Mouse (Mus musculus) brain, embryonic 14.5 days (tissue): ENCODE results near the gene Plrg1.
A peak's percentile ranks its signal among the peaks of the same experiment; 100 is the strongest.

Experiments used
- CTCF ChIP-seq: fragments of 200-500 bp; IDR thresholded peaks from 2 replicates; pipeline ENCODE4 v1.5.1; 2012; ENCODE audit warnings: inconsistent platforms, mild to moderate bottlenecking, moderate library complexity, borderline replicate concordance; ENCODE audit not compliant: insufficient read depth, insufficient read length; ENCODE audit errors: extremely low read depth
- POLR2A ChIP-seq: fragments of 200-500 bp; IDR thresholded peaks from 2 replicates; pipeline ENCODE4 v1.6.1; 2012; ENCODE audit warnings: mild to moderate bottlenecking, inconsistent platforms, borderline replicate concordance; ENCODE audit not compliant: poor library complexity, insufficient read depth, insufficient read length, severe bottlenecking; ENCODE audit errors: extremely low read depth

GRCm38 (mm10) chr3:83055281-83056038, at the start of gene Plrg1:
- TF ChIP-seq POLR2A, result peak; percentile 59; the same call in 1 of the 2 replicates
- TF ChIP-seq CTCF, result no peak
